Mouse (Mus musculus) cerebellum, adult 11-12 months (tissue): Measurements from ENCODE around the gene Tgfb1.

Source experiments
- DNase-seq: peaks from one replicate; pipeline ENCODE4 v3.0.0; 2022

Gene Tgfb1

DNA sequence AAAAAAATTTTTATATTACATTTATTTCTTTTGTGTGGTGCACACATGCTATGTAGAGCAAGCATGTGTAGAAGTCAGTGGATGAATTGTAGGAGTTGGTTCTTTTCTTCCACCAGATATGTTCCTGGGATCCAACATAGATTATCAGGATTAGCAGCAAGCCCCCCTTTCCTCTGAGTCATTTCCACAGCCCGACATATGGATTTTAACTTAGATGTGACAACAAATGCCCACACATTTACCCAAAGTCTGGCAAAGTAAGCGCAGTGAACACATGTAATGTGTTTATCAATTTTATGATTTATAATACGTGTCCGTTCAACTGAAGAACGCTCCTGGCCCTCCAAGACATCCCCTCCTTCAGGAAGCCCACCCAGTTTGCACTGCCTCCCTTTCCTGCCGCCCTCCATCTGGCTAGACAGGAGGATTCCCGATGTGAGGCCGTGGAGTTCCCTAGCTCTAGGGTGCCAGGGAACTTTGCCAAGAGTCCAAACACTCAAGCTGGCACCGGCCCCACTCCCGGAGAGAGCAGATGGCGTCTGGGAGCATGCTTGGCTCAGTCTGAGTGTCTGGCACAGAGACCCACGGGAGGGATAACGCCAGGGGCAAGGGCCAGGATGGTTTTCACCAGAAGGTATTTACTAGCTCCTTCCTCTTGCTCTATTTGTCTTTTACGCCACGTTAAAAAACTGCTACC is 10.6 kb upstream of the Tgfb1 start:
- peak; percentile 97 for DNase-seq

DNA sequence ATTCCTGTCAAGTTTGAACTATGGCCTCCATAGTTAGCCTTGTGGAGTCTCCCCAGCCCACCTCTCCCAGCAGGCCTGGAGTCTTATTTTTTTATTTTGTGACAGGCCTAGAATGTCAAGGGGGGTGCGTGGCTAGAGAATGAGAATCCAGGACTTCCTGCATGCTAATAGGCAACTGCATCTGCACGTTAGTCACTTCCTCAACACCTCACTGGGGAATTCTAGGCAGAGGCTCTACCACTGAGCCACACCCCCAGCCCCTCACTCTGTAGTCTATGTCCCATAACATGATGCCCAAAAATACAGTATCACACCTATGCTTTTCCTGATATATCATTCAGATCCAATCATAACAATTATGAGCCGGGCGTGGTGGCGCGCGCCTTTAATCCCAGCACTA is 9.8 kb upstream of the Tgfb1 start:
- no peak for DNase-seq

DNA sequence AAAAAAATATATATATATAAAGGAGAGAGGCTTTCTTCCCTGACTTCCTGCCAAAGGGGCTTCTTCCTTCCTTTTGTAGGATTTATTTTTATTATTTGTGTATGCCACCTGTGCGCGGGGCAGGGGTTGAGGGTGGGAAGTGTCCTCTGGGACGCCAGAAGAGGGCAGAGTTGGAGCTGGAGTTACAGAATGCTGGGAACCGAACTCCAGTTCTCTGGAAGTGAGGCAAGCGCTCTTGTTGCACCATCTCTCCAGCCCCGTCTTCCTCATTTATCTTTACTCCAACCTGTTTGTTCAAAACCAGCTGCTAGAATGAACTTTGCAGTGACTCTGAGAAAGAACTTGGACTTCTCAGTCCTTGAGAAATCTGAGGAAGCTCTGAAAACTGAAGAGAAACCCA is 6.8 kb upstream of the Tgfb1 start:
- DNase-seq = no peak

DNA sequence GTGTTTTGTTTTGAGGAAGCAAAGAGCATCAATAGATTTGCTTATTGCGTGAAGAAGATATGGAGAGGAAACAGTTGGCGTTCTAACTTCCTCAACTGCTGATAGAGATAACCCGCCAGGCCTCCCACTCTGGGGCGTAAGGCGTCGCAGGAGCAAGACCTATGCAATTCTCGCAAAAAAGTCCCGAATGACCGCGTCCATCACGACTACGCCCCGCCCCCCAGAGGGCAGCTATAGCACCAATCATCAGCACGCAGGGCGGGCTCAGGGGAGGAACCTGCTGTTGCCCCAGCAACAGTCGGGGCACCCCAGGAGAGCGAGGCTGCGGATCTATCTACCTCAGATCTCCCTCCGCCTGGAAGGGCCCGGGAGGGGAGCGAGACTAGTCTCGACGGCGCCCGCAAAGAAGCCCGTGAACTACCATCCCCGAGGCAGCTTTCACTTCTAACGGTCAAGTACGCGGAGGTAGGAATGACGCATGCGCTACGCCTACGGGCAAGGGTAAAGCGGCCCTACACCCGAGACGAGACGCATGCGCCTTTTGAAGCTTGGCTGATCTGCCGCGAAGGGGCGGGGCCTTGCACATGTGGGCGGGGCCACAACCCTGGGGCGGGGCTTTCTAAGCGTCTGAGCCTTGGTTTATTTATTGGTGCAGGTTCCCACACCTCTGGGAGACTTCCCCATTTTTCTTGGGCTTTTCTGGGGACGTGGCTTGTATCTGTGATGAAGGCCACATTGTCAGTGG is 6.1 kb upstream of the Tgfb1 start, which contains the start of gene B9d2:
TSS of gene B9d2 (plus strand) at position 267 of the 745 bp plus-strand sequence.
- peak; percentile 92 for DNase-seq

DNA sequence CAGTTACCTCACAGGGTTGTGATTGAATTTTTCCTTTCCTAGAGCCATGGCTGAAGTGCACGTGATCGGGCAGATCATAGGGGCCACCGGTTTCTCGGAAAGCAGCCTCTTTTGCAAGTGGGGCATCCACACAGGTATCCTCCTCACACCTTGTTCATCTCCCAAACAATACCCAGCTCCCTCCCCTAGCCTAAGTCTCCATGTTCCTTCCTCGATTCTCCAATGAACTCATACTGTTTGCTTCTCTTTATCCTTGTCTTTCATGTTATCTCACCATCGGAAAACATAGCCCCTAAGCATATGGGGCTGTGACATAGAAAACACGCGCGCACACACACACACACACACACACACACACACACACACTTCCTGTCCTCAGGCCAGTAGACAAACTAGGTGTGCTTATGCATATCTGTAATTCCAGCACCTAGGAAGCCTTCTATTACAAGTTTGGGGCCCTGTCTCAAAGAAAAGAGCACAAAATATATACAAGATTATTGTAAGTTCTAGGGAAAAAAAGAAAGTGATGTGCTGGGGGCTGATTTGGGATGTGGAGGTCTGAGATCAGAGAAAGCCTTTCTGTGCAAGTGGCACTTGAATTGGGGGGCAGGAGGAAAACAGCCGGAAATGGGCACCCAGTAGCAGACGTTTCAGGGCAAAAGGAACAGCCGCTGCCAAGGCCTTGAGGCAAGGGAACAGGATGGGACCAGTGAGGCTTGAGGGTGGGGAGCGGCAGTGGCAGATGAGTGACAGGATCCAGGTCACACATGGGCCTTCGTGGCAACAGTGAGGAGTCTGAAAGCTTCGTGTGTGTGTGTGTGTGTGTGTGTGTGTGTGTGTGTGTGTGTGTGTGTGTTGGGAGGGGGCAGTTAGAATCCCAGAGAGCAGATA is 5.2 kb upstream of the Tgfb1 start:
- no peak for DNase-seq

DNA sequence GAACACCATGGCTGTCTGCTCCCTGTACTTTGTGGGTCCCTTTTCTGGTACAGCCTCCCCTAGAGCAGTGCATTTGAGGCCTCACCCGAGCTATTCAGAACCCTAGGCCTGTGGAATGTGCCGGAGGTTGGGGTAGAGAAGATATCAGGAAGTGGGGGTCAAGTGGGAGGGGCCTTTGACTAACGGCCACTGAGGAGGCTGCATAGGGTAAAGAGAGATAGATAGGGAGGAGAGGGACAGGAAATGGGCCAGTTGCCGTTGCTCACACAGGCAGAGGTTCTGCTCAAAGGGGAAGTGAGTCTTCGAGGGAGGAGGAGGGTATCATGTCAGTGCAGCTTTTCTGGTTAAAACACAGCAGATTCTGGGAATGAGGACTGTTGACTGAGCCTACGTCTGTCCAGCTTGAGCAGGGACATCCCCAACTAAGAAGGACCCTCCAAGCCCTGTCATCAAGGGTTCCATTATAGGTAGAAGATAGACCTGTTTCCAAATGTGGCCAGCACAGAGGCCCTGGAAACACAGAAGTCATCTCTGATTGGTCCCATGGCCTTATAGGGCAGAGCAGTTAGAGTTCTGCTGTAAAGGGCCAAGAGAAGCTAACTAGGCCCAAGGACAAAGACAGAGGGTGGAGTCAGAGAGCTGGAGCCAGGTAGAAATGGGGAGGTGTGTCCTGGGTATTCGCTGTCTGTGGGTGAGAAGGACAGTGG is 3.2 kb upstream of the Tgfb1 start:
- DNase-seq = no peak

DNA sequence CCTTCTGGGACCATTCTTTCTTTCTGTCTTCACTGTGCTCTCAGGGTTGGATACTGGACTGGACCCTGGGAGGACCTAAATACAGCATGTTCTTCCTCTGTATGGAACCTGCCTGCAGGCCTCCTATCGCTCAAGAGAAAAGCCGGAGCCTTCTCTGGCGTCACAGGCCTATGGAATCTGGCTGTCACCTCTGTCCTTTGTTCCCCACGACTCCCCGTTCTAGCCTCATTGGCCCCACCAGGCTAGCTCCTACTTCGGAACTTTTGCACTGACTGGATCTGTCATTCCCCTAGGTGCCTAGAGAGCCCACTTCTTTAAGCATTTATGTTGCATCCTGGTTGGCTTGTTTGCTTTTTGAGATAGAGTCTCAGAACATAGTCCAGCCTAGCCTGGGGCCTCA is 2.1 kb upstream of the Tgfb1 start:
- DNase-seq = no peak

DNA sequence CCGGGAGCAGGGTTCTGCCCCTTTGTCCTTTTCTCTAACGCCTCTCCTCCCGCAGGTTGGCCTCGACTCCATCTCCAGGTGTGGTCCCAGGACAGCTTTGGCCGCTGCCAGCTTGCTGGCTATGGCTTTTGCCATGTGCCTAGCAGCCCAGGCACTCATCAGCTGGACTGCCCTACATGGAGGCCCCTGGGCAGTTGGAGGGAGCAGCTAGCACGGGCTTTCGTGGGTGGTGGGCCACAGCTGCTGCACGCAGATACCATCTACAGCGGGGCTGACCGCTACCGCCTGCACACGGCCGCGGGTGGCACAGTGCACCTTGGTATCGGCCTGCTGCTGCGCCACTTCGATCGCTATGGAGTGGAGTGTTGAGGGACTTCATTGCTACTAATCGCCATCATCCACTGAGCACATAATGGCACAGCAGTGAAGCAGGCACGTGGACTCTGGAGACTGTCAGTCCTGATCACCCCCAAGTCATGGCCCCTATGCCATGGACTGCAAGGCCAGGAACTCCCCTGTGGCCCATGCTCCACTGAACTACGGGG is 804 bp upstream of the Tgfb1 start:
- DNase-seq = no peak

DNA sequence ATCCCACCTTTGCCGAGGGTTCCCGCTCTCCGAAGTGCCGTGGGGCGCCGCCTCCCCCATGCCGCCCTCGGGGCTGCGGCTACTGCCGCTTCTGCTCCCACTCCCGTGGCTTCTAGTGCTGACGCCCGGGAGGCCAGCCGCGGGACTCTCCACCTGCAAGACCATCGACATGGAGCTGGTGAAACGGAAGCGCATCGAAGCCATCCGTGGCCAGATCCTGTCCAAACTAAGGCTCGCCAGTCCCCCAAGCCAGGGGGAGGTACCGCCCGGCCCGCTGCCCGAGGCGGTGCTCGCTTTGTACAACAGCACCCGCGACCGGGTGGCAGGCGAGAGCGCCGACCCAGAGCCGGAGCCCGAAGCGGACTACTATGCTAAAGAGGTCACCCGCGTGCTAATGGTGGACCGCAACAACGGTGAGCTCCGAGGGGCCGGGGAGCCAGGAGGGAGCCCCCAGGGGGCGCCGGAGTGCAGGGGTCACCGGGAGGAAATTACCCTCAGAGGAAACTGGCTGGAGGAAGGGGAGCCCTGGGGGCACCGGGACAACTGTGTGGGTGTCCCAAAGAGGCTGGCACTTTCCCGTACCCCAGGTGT is 1.1 kb downstream of the Tgfb1 start:
- DNase-seq = no peak

DNA sequence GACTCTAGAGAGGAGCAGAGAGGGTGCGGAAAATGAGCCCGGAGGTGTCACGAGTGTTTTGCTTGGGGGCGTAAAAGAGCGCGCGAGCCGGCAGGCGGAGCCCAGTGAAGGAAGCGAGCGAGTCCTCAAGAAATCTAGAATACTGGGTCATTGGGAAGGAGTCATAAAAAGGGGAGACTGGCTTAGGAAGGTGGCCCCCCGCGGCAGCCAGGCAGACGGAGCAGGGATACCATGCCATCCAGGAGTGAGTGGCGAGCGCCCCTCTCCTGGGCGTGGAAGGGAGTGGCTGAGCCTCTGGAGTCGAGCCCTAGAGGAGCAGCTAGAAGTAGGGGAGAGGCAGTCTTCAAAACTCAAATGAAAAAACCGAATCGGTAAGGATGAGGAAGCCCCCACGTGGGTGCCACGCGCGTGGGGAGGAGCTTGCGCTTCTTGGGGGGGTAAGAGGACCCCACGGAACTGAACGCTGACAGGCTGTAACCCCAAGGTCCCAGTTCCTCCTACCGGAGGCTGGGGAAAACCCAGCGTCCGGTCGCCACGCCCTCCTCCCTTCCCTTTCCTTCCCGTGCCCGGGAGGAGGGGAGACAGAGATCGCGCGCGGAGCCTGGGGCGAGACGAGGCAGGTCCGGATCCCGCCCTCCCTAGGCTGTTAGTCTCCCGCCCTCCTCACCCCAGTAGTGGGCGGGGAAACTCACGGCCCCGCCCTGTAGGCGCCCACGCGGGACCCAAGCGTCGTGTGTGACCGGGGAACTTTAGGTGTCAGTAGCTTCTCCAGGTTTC is 2.2 kb downstream of the Tgfb1 start:
- DNase-seq = no peak

DNA sequence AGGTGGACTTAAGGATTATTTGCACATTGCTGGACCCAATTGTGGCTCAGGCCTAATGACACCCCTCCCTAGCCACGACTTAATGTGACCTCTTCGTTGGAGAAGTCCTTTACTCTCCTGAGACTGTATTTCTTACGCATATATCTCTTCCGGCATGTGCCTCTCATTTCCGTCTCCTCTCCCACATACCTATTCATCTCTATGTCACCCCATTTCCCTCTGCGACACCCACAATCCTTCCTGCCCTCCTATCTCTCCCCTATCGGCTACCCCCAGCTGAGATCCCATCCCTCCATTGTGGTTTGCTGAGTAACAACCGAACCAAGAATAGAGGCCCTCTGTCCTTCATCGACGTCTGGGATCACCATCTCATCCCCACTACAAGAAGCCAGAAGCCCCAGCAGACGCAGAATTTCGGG is 2.8 kb downstream of the Tgfb1 start:
- no peak for DNase-seq

DNA sequence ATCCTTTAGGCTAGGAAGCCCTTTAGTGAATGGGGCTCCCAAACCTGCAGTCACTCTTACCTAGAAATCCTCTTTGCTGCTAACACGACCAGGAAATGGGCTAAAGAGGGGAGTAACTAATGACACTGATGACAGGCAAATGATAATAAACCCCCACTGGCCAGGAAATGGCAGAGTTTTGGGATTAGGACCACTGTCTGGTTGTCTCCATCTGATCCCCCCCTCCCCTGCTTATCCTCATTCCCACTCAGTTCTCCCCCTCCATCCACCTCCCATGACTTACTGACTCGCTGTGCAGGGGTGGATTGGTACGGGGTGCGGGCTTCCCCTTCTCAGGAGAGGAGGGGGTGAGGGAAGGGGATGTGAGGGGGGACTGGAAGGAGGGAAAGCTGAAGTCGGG is 3.2 kb downstream of the Tgfb1 start:
- DNase-seq = no peak

DNA sequence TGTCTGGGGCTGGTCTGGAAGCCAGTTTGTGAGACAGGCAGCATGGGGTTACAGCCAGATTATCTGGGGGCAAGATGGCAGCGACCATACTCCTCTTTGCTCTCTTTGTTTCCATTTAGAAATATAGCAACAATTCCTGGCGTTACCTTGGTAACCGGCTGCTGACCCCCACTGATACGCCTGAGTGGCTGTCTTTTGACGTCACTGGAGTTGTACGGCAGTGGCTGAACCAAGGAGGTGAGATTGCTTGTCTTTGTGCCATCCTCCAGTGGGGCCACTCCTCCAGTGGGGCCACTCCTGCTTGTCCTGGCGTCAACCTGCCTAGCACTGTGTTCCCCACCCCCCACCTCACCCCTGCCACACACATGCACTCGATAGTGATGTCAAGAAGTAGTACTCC is 7.3 kb downstream of the Tgfb1 start:
- no peak for DNase-seq

DNA sequence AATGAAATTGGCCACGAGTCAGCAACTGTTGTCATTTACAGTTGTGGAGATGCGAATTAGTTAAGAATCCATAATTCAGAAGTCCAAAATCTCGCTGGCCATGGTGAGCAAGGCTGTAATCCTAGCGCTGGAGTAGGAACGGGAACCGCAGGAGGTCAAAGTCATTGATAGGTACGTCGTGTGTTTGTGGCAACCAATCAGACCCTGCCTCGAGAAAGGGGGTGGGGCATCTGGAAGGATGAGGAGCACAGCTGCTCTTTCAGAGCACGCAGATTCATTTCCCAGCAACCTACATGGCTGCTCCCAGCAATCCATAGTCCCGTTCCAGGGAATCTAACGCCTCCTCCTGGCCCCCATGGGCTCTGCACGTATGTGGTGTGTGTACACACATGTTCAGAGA is 13.0 kb downstream of the Tgfb1 start:
- no peak for DNase-seq

DNA sequence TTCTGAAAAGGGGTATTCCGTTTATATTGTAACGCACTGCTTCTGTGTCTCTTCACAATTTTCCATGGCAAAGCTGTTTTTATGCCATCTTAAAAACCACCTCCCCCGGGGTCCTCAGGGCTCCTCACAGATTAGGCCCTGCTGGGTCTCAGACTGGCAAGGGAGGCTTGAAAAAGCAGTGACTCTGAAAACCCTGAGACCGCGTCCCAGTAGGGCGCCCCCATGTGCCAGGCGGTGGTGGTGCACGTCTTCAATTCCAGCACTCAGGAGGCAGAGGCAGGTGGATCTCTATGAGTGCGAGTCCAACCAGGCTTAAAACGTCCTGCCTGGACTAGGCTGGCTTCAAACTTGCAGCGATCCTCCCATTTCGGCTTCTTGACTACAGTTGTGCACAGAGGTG is 13.9 kb downstream of the Tgfb1 start:
- DNase-seq = no peak

DNA sequence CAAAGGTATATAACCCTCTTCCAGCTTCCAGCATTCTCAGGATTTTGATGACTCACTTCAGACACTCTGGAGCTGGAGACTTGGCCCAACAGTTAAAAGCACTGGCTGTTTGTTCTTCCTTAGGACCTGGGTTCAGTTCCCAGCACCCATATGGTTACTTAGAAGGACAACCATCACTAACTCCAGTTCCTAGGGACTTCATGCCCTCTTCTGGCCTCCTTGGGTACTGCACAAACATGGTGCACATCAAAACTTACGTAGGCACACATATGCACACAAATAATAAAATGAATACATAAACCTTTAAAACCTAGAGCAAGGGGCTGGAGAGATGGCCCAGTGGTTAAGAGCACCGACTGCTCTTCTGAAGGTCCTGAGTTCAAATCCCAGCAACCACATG is 15.5 kb downstream of the Tgfb1 start:
- DNase-seq = no peak

DNA sequence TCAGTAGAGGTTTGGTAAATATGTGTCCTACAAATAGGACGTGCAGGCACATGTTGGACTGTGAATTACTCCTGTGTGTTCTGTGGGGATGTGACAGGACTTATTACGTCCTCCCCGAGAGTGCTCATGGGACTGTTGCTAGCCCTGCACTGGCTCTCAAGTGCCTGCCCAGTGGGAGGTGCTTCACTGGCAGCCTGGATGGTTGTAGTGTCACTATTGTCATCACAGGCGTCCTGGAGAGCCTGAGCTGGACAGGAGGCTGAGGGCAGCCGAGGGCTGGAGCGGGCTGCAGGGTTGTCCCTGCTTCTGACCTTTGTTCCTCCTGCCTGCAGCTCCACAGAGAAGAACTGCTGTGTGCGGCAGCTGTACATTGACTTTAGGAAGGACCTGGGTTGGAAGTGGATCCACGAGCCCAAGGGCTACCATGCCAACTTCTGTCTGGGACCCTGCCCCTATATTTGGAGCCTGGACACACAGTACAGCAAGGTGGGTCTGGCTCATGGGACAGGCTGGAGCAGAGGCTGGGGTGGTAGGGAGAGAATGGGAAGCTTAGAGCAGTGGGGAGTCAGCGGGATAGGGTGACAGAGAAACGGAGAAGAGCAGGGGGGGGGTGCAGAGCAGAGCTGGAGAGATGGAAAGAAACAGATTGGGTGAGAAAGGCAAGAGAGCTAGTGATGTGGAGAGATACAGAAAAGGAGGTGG is 17.1 kb downstream of the Tgfb1 start:
- DNase-seq = no peak

DNA sequence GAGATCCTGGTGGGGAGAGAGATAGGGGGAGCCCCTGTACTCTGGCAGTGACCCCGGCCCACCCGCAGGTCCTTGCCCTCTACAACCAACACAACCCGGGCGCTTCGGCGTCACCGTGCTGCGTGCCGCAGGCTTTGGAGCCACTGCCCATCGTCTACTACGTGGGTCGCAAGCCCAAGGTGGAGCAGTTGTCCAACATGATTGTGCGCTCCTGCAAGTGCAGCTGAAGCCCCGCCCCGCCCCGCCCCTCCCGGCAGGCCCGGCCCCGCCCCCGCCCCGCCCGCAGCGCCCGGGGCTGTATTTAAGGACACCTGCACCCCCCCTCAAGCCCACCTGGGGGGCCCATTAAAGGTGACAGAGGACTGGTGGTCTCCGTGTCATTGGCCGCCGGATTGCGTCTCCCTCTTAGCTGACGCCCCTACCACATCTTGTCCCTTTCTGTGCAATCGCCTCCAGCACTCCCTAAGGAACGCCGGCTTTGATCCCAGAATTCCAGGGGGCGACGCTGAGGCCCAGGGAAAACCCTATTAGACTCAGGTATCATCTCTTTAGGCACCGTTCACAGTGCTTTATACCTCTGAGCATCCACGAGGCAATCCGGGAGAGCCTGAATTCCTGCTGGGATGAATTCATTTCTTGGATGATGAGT is 18.0 kb downstream of the Tgfb1 start:
- no peak for DNase-seq

DNA sequence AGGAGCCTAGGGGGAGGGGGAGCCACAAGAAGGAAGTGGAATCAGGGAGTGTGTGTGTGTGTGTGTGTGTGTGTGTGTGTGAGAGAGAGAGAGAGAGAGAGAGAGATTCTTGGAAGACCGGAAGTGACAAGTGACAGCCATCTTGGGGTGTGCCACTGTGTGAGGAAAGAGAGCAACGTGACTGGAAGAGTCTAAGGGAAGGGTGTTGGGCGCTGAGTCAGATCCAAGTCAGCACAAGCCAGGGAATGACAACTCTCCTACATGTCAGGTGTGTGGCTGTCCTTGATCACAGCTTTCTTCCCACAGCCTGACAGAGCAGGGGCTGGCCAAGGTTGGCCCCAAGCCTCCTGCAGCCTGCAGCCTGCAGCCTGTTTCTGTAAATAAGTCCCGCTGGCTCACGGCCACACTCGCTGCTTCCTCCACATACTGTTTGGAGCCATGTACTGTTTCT is 19.0 kb downstream of the Tgfb1 start:
- DNase-seq = no peak

DNA sequence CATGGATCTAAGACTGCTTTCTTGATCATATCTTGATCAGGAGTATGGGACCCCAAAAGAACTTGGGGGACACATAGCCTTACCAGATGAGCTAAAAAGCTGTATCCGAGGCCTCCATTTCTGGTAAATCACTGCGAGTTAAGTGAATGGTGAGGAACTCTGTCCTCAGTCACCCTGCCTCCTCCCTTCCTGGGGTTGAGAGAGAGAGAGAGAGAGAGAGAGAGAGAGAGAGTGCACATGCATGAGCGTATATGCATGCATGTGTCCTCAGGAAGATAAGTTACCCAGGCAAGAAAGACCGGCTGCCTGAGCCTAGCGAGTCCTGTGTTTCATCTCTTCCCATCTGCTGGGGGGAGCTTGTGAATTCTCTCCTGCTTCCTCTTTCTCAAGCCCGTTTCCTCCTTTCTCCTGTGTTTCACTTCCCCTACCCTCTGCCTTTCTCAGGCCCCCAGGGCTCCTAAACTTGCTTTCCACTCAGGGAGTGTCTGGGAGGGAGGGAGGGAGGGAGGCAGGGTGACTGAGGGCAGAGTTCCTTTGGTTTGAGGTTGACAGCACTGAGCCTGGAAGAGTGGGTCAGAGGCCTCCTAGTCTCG is 19.9 kb downstream of the Tgfb1 start:
- no peak for DNase-seq
